9 mouse cellular contexts compared by ENCODE assay signal in genomic region chr2:102943983-102944382, GRCm38 (mm10). TPM values are rescaled to one million over a fixed set of nuclear protein-coding genes. Genes with fewer than 3 reads are reported as not detected.
A peak's percentile ranks its signal among the peaks of the same experiment; 100 is the strongest.
DNase-seq lines count a peak whose midpoint lies in the region; ATAC-seq and TF ChIP-seq lines count a peak whose summit lies in the region.
"Had no signal": no experiment of that assay in that cellular context is flagged by ENCODE, and none has a peak within 500 bp of the region (broad histone marks: within the 10 kb centered on the region; RNA-seq: fewer than 3 reads in every experiment).

No protein-coding gene starts in this region.

- ATAC-seq in Patski: peak; percentile 80
- ATAC-seq in megakaryocyte progenitor cell, adult 5-6 weeks (replicated peaks; ENCODE audit: poor library complexity): peak; percentile 87
- peak; percentile 79 for ATAC-seq in stomach, postnatal 0 days (ENCODE audit: low FRiP score, low TSS enrichment)

- H3K4me3 ChIP-seq in stomach, postnatal 0 days (ENCODE audit: low read depth, low read length): no peak overlapping the region
- H3K4me3 ChIP-seq: heart, adult 2 months had no signal

- no peak overlapping the region for H3K9ac ChIP-seq in stomach, postnatal 0 days (ENCODE audit: low read length)

- DNase-seq in adrenal gland, adult 8-10 months: peak; percentile 4
- DNase-seq in adrenal gland, adult 2 months: no peak
- peak; percentile 60 for DNase-seq in Patski (ENCODE audit: low read depth, low spot score)
- DNase-seq in frontal cortex, postnatal 10 days (ENCODE audit: low spot score in 2 of 2): peak; percentile 19 to 46
- peak; percentile 11 to 35 for DNase-seq in layer of hippocampus, adult 8-10 months (ENCODE audit: low spot score in 2 of 2)
- no peak for DNase-seq in stomach, postnatal 0 days (ENCODE audit: low spot score)
- DNase-seq in cerebellum, adult 11-12 months: no peak

- no peak overlapping the region for H3K4me2 ChIP-seq in stomach, postnatal 0 days (replicated peaks; ENCODE audit: low read depth)

- in situ Hi-C loops in Patski (cut with MboI; ENCODE audit: low pct_unique_long_range_greater_than_20kb): loop anchor here (5.0 kb wide), 1 partner anchor 37 kb away; no protein-coding TSS in a partner anchor

- H3K4me1 ChIP-seq in stomach, postnatal 0 days (replicated peaks; ENCODE audit: control insufficient read depth, insufficient read depth): no peaks in the 10 kb centered on the region; the same call in 1 of the 2 replicates

- H3K9me3 ChIP-seq in stomach, postnatal 0 days (ENCODE audit: control insufficient read depth, low read length): no peaks in the 10 kb centered on the region

- TF ChIP-seq EP300 in stomach, postnatal 0 days (optimal IDR thresholded peaks at IDR 0.05): no peak

- 29% methylated on average over 6 of the region's 6 CpGs for WGBS in stomach, postnatal 0 days

- TF ChIP-seq CTCF in Patski (IDR thresholded peaks at IDR 0.05): no peak
- TF ChIP-seq CTCF in stomach, postnatal 0 days (IDR thresholded peaks at IDR 0.05; ENCODE audit: low read depth): no peak

- H3K27ac ChIP-seq in stomach, postnatal 0 days (replicated peaks): no peak overlapping the region
- H3K27ac ChIP-seq: heart, adult 2 months had no signal

- CTCF ChIA-PET in Patski (lab: Charles Lee): interaction anchor here (0.9 kb wide), 1 partner anchor 15 kb away, joined by 3 read pairs; no protein-coding TSS in a partner anchor

- no peaks in the 10 kb centered on the region for H3K36me3 ChIP-seq in stomach, postnatal 0 days (ENCODE audit: control insufficient read depth, insufficient read depth, low read length)

- POLR2A ChIA-PET in Patski (lab: Charles Lee): interaction anchor here (0.6 kb wide), 1 partner anchor 221 kb away, joined by 3 read pairs; no protein-coding TSS in a partner anchor

- no peaks in the 10 kb centered on the region for H3K27me3 ChIP-seq in Patski
- H3K27me3 ChIP-seq in stomach, postnatal 0 days (ENCODE audit: control insufficient read depth, insufficient read depth, low read length): no peaks in the 10 kb centered on the region

RNA-seq across cellular contexts. Expression of gene Cd44, which starts 42.5 kb away (rescaled TPM):
- 10 to 100 TPM; 38.3 to 83.6 (median 56.9) TPM for total RNA-seq in adrenal gland, adult 8-10 months (2022)
- 10 to 100 TPM; 53.7 to 60.7 TPM for total RNA-seq in adrenal gland, adult 2 months (2021)
- polyA plus RNA-seq in adrenal gland, adult 2 months (2012; rRNA removed): 9.5 and 12.8 TPM in 2 replicates
- 145 TPM for polyA plus RNA-seq in Patski (2021)
- total RNA-seq in layer of hippocampus, adult 8-10 months (2022): 10 to 100 TPM in 2 of 4 experiments, 1 to 10 TPM in 2; 5.6 to 20.0 (median 11.2) TPM
- total RNA-seq in megakaryocyte progenitor cell, adult 5-6 weeks (2015): 182 and 183 TPM in 2 replicates
- total RNA-seq in megakaryocyte progenitor cell, adult 5-6 weeks (2017): 128 and 134 TPM in 2 replicates
- 27.5 and 27.7 TPM in 2 replicates for polyA plus RNA-seq in stomach, postnatal 0 days (2015; fragmentation: Nextera tagmentation; extraction: Ambion mirVana)

Comparison
In these comparisons a context has a peak if more than half of its experiments do, and no peak if none do; other contexts are left out.
1. DNase-seq: peak in adrenal gland, adult 8-10 months (single experiment), Patski (single experiment), frontal cortex, postnatal 10 days (2 of 2) and layer of hippocampus, adult 8-10 months (2 of 2); none in adrenal gland, adult 2 months (single experiment), stomach, postnatal 0 days (single experiment) and cerebellum, adult 11-12 months (single experiment).
2. Peak in every context shown above with its lines, with median percentiles within 50 percentile points of each other: ATAC-seq.